32 mouse cellular contexts compared by ENCODE assay signal in genomic region chr3:88523027-88523426, GRCm38 (mm10). TPM values are rescaled to one million over a fixed set of nuclear protein-coding genes. Genes with fewer than 3 reads are reported as not detected.
"Had no signal": no experiment of that assay in that cellular context is flagged by ENCODE, and none has a peak within 500 bp of the region (broad histone marks: within the 10 kb centered on the region; RNA-seq: fewer than 3 reads in every experiment).

No protein-coding gene starts in this region.

- H3K27ac ChIP-seq: embryonic facial prominence, embryonic 10.5 days; embryonic facial prominence, embryonic 12.5 days; embryonic facial prominence, embryonic 13.5 days; embryonic facial prominence, embryonic 15.5 days; forebrain, embryonic 10.5 days; forebrain, embryonic 12.5 days; forebrain, embryonic 13.5 days; gastrocnemius, adult 2 months; heart, adult 2 months had no signal

- H3K4me2 ChIP-seq: embryonic facial prominence, embryonic 12.5 days; embryonic facial prominence, embryonic 13.5 days; embryonic facial prominence, embryonic 15.5 days; forebrain, embryonic 12.5 days; forebrain, embryonic 13.5 days; forebrain, embryonic 15.5 days had no signal

- H3K9ac ChIP-seq: embryonic facial prominence, embryonic 12.5 days; embryonic facial prominence, embryonic 13.5 days; embryonic facial prominence, embryonic 15.5 days; forebrain, embryonic 12.5 days; forebrain, embryonic 13.5 days; forebrain, embryonic 15.5 days; forebrain, postnatal 0 days had no signal

- ATAC-seq: forebrain, embryonic 13.5 days; forebrain, embryonic 15.5 days; forebrain, embryonic 16.5 days; forebrain, postnatal 0 days had no signal

- H3K4me3 ChIP-seq: embryonic facial prominence, embryonic 10.5 days; embryonic facial prominence, embryonic 12.5 days; embryonic facial prominence, embryonic 13.5 days; embryonic facial prominence, embryonic 15.5 days; erythroblast, embryonic 14.5 days; forebrain, embryonic 10.5 days; forebrain, embryonic 12.5 days; forebrain, embryonic 13.5 days; forebrain, embryonic 15.5 days; gastrocnemius, adult 2 months; heart, adult 2 months had no signal

- DNase-seq: cerebellum, adult 18-20 months; cerebellum, adult 2 months; cerebellum, adult 8-10 months; cerebellum, adult 9-10 months; cerebellum, adult 9-11 months; cerebellum, postnatal 10 days; cerebellum, postnatal 14 days; cerebellum, postnatal 25 days; cerebellum, postnatal 36 days; embryo, embryonic 11 days; forebrain, postnatal 0 days; gastrocnemius, adult 2 months; gastrocnemius, postnatal 10 days; gastrocnemius, postnatal 14 days; gastrocnemius, postnatal 36 days; heart, adult 11 months; heart, adult 18-20 months; heart, adult 2 months had no signal

- H3K27me3 ChIP-seq: embryonic facial prominence, embryonic 12.5 days; embryonic facial prominence, embryonic 13.5 days; embryonic facial prominence, embryonic 15.5 days; forebrain, embryonic 12.5 days; forebrain, embryonic 13.5 days; forebrain, embryonic 15.5 days had no signal

- H3K9me3 ChIP-seq: embryonic facial prominence, embryonic 10.5 days; embryonic facial prominence, embryonic 12.5 days; embryonic facial prominence, embryonic 13.5 days; embryonic facial prominence, embryonic 15.5 days; forebrain, embryonic 10.5 days; forebrain, embryonic 12.5 days; forebrain, embryonic 13.5 days; forebrain, embryonic 15.5 days had no signal

RNA-seq across cellular contexts. Expression of gene Rab25, which starts 25.1 kb away (rescaled TPM):
- total RNA-seq: common myeloid progenitor, adult 5-6 weeks; forebrain, postnatal 0 days; gastrocnemius, adult 18-20 months; gastrocnemius, adult 2 months; gastrocnemius, adult 8-10 months; gastrocnemius, postnatal 10 days; gastrocnemius, postnatal 14 days; gastrocnemius, postnatal 36 days; heart, adult 2 months; heart, adult 8-10 months had no signal
- polyA plus RNA-seq: erythroblast, embryonic 14.5 days; forebrain, embryonic 13.5 days; forebrain, embryonic 16.5 days; forebrain, postnatal 0 days had no signal
